Mouse (Mus musculus) Patski (cell line): ENCODE measurements around the gene Bckdk. TPM values are rescaled to one million over a fixed set of nuclear protein-coding genes. Genes with fewer than 3 reads are reported as not detected.

ENCODE experiments used
- ATAC-seq: fragments of 100-300 bp; one replicate; pipeline ENCODE4 v1.8.0; 2021
- CTCF ChIA-PET: fragments of 350-600 bp; sonication (Branson Sonifier 250); formaldehyde crosslinking; loops from one replicate; lab custom pipeline; 2022; ENCODE audit warnings: inconsistent platforms; lab: Charles Lee
- POLR2A ChIA-PET: fragments of 350-600 bp; sonication (Branson Sonifier 250); formaldehyde crosslinking; loops from one replicate; lab custom pipeline; 2022; ENCODE audit warnings: antibody characterized with exemption, inconsistent platforms; lab: Charles Lee
- DNase-seq: peaks from one replicate; pipeline ENCODE4 v3.0.0-alpha.2; 2011; ENCODE audit warnings: low read depth, low spot score
- H3K27me3 ChIP-seq: fragments of 371-371 bp; one replicate; pipeline ENCODE4 v1.5.1; 2021
- CTCF ChIP-seq: fragments of 100-300 bp; IDR thresholded peaks from one replicate; pipeline ENCODE4 v1.5.1; 2021
- in situ Hi-C: fragments of 300-500 bp; cut with MboI; formaldehyde crosslinking; loops from 3 replicates; pipeline ENCODE4 v1.11.1; 2018; ENCODE audit warnings: low pct_unique_long_range_greater_than_20kb, mixed read lengths
- polyA plus RNA-seq: library from polyadenylated mRNA; unstranded; gene quantifications from one replicate; pipeline ENCODE4 v1.2.3, GENCODE M21; 2021

Bckdk gene
- polyA plus RNA-seq, 1 experiment from 2014 or later, result 75.7 TPM

DNA sequence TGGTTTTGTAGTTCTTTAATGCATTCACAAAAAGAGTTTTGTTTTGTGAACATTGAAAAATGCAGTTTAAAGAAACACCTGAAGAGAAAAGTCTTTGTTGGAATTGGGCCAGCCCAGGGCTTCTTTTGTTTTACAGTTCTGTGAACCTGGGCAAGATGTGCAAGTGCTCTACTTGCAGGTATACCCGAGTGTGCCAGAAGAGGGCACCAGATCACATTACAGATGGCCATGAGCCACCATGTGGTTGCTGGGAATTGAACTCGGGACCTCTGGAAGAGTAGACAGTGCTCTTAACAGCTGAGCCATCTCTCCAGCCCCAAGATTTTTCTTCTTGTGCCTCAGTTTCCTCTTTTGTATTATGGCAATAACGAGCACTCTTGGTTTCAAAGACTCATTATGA, 14.3 kb downstream of the Bckdk start:
- DNase-seq, result no peak
- ChIA-PET CTCF (interaction anchor here (1.4 to 10.1 kb wide), 4 partner anchors 11 to 57 kb away, joined by 3 to 123 read pairs (median 5); no protein-coding TSS in a partner anchor), POLR2A (interaction anchor here (1.0 kb wide), 1 partner anchor 18 kb away, joined by 3 read pairs; no protein-coding TSS in a partner anchor)
- H3K27me3 ChIP-seq, result no peaks in the 10 kb centered on the region
- ATAC-seq, result no peak
- TF ChIP-seq CTCF, result peak; percentile 83
- in situ Hi-C loops, result no loop called here

DNA sequence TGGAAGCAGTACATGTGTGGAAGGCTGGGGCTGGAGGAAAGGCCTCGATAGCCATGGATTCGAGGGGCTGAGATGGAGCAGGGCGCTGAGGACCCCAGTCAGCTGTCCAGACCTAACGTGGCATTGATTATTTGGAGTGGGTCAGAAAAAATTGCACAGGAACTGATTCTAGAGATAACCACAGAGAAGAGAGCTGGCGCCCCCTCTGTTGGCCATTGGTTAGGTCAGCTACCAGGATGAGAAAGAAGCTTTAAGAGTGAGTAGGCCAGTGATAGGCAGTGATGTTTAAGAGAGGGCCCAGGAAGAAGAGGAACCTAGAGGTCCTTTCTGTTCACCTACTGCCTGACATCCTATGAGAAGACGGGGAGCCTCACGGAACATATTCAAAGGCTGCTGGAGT, 15.4 kb downstream of the Bckdk start:
- in situ Hi-C loops, result no loop called here
- no peak for ATAC-seq
- CTCF ChIA-PET, result interaction anchor here (1.2 to 10.1 kb wide), 6 partner anchors 10 to 118 kb away, joined by 3 to 123 read pairs (median 4); no protein-coding TSS in a partner anchor
- DNase-seq, result no peak
- peak; percentile 66 for TF ChIP-seq CTCF
- POLR2A ChIA-PET, result no interaction called here
- H3K27me3 ChIP-seq, result no peaks in the 10 kb centered on the region

DNA sequence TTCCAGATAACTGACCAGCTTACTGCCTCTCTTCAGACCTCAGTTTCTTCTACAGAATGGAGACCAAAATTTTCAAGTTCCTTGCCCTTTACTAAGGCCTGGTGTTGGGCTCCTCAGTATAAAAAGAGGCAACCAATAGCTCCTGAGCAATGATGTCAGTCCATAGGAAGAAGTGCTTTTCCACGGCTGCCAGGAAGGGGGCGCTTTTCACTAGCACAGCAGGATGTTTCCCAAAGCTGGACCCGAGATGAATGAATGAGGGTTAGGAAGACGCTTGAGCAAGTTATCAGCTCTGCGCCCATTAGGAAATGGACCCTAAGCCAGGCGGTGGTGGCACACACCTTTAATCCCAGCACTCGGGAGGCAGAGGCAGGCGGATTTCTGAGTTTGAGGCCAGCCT, 17.6 kb downstream of the Bckdk start:
- POLR2A ChIA-PET, result interaction anchor here (1.5 kb wide), 1 partner anchor 10 kb away, joined by 5 read pairs; no protein-coding TSS in a partner anchor
- no peak for TF ChIP-seq CTCF
- DNase-seq (no peak), ATAC-seq (no peak)
- no peaks in the 10 kb centered on the region for H3K27me3 ChIP-seq
- CTCF ChIA-PET, result interaction anchor here (1.2 to 10.1 kb wide), 4 partner anchors 10 to 25 kb away, joined by 4 to 123 read pairs (median 6); partner anchors contain the start of genes Gm21974, Kat8 and Vkorc1
- in situ Hi-C loops, result no loop called here

DNA sequence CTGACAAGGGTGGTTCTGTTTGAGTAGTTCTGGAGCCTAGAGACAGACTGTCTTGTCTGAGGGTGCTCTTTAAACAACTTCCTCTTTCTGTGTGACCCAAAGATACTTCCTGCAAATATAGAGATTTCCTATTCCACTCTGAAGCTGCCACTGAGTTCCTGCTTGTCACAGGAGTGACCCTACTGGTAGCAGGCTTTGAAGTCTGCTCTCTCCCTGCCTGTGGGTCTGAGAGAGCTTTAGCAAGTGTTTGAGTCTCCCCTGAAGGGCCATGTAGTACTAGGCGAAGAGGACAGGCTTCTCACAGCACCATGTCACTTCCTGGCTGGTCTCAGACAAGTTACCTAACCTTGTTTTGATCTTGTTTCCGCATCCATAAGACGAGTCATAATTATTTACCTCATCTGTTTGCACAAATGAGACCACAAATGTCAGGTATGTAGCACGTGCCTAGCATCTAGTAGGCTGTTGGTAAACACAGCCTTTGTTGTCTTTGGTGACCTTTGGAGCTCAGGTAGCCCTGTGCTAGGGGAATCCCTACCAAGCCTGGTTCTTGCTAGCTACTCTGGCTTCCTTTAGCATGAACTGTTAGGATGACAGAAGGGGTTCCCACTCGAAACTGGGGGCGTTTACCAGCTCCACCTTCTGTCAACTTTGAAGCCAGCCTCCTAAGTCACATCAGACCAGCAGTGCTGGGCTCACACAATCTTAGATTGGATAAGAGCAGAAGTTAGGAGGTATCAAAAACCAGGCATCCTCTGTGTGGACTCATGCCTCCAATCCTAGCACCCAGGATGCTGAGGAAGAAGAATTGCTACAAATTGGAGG, 18.8 kb downstream of the Bckdk start:
- no peak for DNase-seq
- in situ Hi-C loops, result no loop called here
- ChIA-PET CTCF (interaction anchor here (1.4 to 10.1 kb wide), 2 partner anchors 11 to 12 kb away, joined by 4 to 123 read pairs; partner anchors contain the start of gene Kat8), POLR2A (interaction anchor here (0.6 to 1.5 kb wide), 2 partner anchors 9 to 70 kb away, joined by 3 to 5 read pairs; no protein-coding TSS in a partner anchor)
- H3K27me3 ChIP-seq, result no peaks in the 10 kb centered on the region
- TF ChIP-seq CTCF, result no peak
- no peak for ATAC-seq

DNA sequence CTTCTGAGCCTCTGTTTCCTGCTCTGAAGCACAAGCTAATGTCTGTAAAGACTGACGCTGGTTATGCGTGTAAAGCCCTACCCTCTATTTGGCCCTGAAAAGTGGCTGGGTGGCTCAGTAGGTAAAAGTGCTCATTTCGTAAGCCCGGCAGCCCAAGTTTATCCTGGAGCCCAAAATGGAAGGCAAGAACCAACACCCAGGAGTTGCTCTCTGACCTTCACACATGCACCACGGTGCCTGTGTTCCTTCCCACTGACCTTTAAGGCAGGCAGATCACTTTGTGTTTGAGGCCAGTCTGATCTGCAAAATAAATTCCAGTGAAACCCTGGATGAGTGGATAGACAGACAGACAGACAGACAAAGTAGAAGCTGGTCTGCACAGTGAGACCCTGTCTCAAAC, 19.8 kb downstream of the Bckdk start:
- POLR2A ChIA-PET, result no interaction called here
- no peaks in the 10 kb centered on the region for H3K27me3 ChIP-seq
- ATAC-seq, result no peak
- CTCF ChIA-PET, result interaction anchor here (10.1 kb wide), 1 partner anchor 11 kb away, joined by 123 read pairs; no protein-coding TSS in a partner anchor
- no peak for TF ChIP-seq CTCF
- no peak for DNase-seq
- in situ Hi-C loops, result no loop called here

DNA sequence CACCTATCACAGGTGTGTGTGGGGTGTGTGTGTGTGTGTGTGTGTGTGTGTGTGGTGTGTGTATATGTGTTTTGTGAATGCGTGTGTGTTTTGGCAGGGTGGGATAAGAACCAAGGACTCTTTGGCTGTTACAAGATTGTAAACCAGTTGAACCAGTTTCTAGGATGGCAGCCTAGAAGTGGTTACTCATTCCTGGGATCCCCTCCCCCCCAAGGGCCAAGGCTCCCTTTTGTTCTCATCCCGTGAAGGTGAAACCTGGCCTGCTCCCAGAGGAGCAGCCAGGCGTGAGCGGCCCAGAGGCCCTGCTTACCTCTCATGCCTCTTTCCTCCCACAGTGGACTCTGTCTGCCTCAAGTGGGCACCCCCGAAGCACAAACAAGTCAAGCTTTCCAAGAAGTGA, 21.4 kb downstream of the Bckdk start:
- TF ChIP-seq CTCF, result no peak
- H3K27me3 ChIP-seq, result no peaks in the 10 kb centered on the region
- ChIA-PET POLR2A (interaction anchor here (0.6 to 0.7 kb wide), 2 partner anchors 13 to 63 kb away, joined by 3 to 4 read pairs; partner anchors contain the start of gene Kat8), CTCF (interaction anchor here (0.7 to 10.1 kb wide), 3 partner anchors 9 to 15 kb away, joined by 3 to 123 read pairs (median 4); no protein-coding TSS in a partner anchor)
- ATAC-seq (peak; percentile 55), DNase-seq (no peak)
- in situ Hi-C loops, result no loop called here

DNA sequence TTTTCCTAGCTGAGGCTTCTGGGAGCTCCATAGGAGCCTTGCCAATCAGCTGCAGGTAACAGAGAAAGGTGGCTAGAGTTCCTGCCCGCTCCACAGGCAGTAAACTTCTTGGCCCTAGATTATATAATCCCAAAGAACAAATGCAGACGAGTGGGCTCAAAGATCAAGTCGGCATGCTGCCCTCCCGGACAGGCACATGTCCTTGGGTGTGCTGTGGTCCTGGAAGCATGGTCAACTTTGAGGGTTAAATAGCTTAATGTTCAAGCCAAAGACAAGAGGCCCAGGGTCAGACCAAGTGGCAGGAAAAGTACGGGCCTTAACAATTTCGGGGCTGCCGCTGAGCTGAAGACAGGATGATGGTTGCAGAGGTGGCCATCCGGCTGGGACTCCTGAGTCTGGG, 22.2 kb downstream of the Bckdk start:
- DNase-seq (no peak), ATAC-seq (no peak)
- no peaks in the 10 kb centered on the region for H3K27me3 ChIP-seq
- no peak for TF ChIP-seq CTCF
- POLR2A ChIA-PET, result interaction anchor here (0.7 to 1.0 kb wide), 2 partner anchors 13 to 14 kb away, joined by 3 read pairs; partner anchors contain the start of gene Kat8
- in situ Hi-C loops, result no loop called here
- CTCF ChIA-PET, result interaction anchor here (0.9 to 10.1 kb wide), 4 partner anchors 8 to 37 kb away, joined by 3 to 123 read pairs (median 4); no protein-coding TSS in a partner anchor

DNA sequence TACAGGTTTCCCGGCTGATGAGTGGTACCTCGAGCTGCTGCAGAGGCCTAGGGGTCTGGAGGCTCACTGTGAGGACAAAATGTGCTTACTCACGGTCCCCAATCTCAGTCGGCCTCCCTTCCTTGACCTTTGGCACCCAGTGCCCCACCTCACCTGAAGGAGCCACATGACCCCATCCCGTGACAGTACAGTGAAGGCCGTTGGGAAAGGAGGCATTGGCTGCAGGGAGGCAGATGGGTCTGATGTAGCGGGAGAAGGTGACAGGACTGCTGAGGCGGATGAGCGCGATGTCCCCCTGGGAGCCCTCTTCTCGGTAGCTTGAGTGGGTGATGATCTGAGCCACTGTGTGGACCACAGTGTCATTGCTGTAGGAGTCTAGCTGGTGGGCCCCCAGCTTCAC, 23.0 kb downstream of the Bckdk start:
- DNase-seq, result no peak
- in situ Hi-C loops, result no loop called here
- ChIA-PET CTCF (interaction anchor here (0.9 to 1.9 kb wide), 3 partner anchors 9 to 13 kb away, joined by 3 to 4 read pairs (median 3); no protein-coding TSS in a partner anchor), POLR2A (interaction anchor here (1.0 kb wide), 1 partner anchor 14 kb away, joined by 3 read pairs; the partner anchor contains the start of gene Kat8)
- no peaks in the 10 kb centered on the region for H3K27me3 ChIP-seq
- TF ChIP-seq CTCF, result no peak
- ATAC-seq, result no peak

DNA sequence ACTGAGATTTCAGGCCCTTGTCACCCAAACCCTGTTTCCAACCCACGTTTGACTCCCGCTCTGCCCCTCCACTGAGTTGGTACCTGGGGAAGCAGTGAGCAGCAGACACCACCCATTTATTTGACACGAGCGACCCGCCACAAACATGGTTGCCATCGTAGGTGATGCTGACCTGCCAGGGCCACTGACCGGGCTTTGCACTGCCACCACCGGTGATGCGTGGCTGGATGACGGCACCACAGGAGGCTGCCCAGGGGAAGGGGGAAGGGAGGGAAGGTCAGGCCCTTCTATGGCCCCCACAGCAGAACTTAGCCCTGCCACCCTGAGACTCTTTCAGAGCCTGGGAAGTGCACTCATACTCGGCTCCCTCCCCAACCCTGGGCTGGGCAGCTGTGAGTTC, 23.8 kb downstream of the Bckdk start:
- ChIA-PET POLR2A (interaction anchor here (0.6 kb wide), 1 partner anchor 44 kb away, joined by 4 read pairs; no protein-coding TSS in a partner anchor), CTCF (interaction anchor here (0.9 to 1.9 kb wide), 3 partner anchors 8 to 13 kb away, joined by 3 to 4 read pairs (median 3); no protein-coding TSS in a partner anchor)
- TF ChIP-seq CTCF, result no peak
- in situ Hi-C loops, result no loop called here
- no peak for ATAC-seq
- H3K27me3 ChIP-seq, result no peaks in the 10 kb centered on the region
- DNase-seq, result no peak

DNA sequence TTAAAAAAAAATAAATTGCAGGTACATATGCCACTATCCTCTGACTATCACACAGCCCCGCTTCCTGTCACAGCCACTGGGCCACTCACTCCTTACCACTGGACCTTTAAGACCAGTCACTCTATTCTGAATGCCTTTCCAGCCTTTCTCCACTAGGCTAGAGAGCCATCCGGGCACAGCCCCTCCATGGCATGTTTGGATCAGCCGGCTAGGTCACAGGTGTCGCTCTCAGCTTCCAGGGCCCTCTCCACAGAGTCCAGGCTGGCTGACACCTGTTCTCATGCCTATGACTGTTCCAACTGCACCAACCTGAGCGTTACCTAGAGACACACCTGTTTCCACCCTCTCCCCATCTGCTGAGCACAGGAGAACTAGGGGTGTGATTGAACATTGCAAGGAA, 24.7 kb downstream of the Bckdk start:
- no peak for ATAC-seq
- in situ Hi-C loops, result no loop called here
- H3K27me3 ChIP-seq, result no peaks in the 10 kb centered on the region
- ChIA-PET CTCF (interaction anchor here (1.8 to 1.9 kb wide), 2 partner anchors 10 to 11 kb away, joined by 3 to 6 read pairs; no protein-coding TSS in a partner anchor), POLR2A (interaction anchor here (0.8 kb wide), 1 partner anchor 24 kb away, joined by 3 read pairs; no protein-coding TSS in a partner anchor)
- DNase-seq, result no peak
- no peak for TF ChIP-seq CTCF
